Mouse (Mus musculus): ENCODE data around the gene Zzz3. TPM values are rescaled to one million over a fixed set of nuclear protein-coding genes. Genes with fewer than 3 reads are reported as not detected.

Gene Zzz3
- polyA plus RNA-seq, 2 experiments = 7.8 to 17.0 TPM

DNA sequence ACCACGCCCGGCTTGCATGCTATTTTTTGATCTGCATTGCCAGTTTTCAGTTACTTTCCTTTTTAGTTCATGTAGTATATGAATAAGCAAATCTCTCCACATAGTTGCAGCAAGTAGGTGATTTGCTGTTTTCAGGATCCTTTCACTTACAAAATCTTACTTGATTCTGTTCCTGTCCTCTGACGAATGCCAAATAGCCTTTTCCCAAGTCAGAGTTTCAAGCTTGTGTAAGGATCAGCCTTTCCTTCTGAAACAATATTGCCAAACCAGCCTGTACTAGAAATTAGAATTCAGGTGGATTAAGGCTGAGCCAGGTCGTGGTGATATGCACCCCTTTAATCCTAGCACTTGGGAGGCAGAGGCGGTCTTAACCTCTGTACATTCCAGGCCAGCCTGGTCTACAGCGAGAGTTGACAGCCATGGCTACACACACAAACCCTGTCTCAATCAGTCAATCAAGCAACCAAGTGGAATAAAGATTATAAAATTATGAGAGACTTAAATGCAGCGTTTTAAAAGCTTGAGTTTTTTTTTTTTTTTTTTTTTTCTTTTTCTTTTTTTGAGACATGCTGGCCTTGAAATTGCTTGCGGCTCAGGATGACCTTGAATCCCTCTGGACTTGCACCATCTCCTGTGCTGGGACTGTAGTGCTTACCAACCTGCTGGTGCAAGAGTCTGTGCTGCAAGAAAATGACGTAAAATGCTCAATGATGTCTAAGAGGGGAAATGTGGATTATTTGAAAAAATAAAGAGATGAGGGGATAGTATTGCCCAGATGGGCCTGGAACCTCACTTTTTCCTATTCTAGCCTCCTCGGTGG is 47.1 kb upstream of the Zzz3 start:
- TF ChIP-seq EP300 (IDR thresholded peaks at IDR 0.05; ENCODE audit: low read depth) (no peak), CTCF (IDR thresholded peaks at IDR 0.05; ENCODE audit: low read depth) (no peak)
- no peaks in the 10 kb centered on the region for H3K36me3 ChIP-seq (replicated peaks; ENCODE audit: control insufficient read depth, insufficient read depth, low read depth)
- ATAC-seq (ENCODE audit: insufficient read depth) (no peak), DNase-seq (ENCODE audit: low read depth in 3 of 3, low spot score in 3 of 3) (no peak)
- H3K27ac ChIP-seq = no peak overlapping the region
- H3K4me1 ChIP-seq (replicated peaks; ENCODE audit: control insufficient read depth in 2 of 2, insufficient read depth in 2 of 2, low read length in 1 of 2) = peaks cover 12 to 31% of the 10 kb centered on the region in 2 experiments
- H3K4me2 ChIP-seq (ENCODE audit: low read depth) = peak overlapping the region; percentile 76
- no peaks in the 10 kb centered on the region for H3K27me3 ChIP-seq (ENCODE audit: control insufficient read depth, insufficient read depth, low read length)
- WGBS (ENCODE audit: insufficient replicate concordance) = 79% methylated on average over 10 of the region's 10 CpGs
- H3K4me3 ChIP-seq (ENCODE audit: insufficient read depth in 1 of 2, low read depth in 2 of 2, low read length in 2 of 2) = peak overlapping the region in 1 of 2 experiments; percentile 75; a peak in 1 of 4 replicates
- no peaks in the 10 kb centered on the region for H3K9me3 ChIP-seq (ENCODE audit: control insufficient read depth, low read length)
- H3K9ac ChIP-seq (replicated peaks) = no peak overlapping the region

DNA sequence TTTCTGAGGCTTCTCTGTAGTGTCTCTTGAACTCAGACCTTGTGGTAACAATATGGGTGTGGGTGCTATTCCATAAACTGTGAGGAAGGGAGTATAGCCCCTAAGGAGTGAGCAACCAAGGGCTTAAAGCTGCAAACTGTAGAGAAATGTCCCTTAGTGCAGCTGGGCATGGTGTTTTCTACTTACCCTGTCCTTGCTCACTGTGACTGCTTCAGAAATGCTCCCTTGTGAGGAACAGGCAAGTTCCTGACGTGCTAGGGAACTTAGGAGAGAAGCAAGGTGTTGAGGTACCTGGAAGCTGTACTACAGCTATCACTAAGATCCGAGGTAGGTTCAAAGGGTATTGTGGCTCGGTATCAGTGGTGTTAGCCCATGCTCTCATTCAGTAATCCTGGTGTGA is 44.8 kb upstream of the Zzz3 start:
- Histone ChIP-seq H3K9me3 (ENCODE audit: control insufficient read depth, low read length) (no peaks in the 10 kb centered on the region), H3K4me3 (ENCODE audit: insufficient read depth in 1 of 2, low read depth in 2 of 2, low read length in 2 of 2) (no peak overlapping the region), H3K27me3 (ENCODE audit: control insufficient read depth, insufficient read depth, low read length) (no peaks in the 10 kb centered on the region), H3K9ac (replicated peaks) (no peak overlapping the region), H3K36me3 (replicated peaks; ENCODE audit: control insufficient read depth, insufficient read depth, low read depth) (no peaks in the 10 kb centered on the region), H3K27ac (no peak overlapping the region), H3K4me2 (ENCODE audit: low read depth) (no peak overlapping the region), H3K4me1 (replicated peaks; ENCODE audit: control insufficient read depth in 2 of 2, insufficient read depth in 2 of 2, low read length in 1 of 2) (peaks cover 14 to 34% of the 10 kb centered on the region in 2 experiments)
- TF ChIP-seq EP300 (IDR thresholded peaks at IDR 0.05; ENCODE audit: low read depth) (no peak), CTCF (IDR thresholded peaks at IDR 0.05; ENCODE audit: low read depth) (no peak)
- DNase-seq (ENCODE audit: low read depth in 3 of 3, low spot score in 3 of 3) = no peak
- no peak for ATAC-seq (ENCODE audit: insufficient read depth)
- 60% methylated on average over 3 of the region's 3 CpGs for WGBS (ENCODE audit: insufficient replicate concordance)

DNA sequence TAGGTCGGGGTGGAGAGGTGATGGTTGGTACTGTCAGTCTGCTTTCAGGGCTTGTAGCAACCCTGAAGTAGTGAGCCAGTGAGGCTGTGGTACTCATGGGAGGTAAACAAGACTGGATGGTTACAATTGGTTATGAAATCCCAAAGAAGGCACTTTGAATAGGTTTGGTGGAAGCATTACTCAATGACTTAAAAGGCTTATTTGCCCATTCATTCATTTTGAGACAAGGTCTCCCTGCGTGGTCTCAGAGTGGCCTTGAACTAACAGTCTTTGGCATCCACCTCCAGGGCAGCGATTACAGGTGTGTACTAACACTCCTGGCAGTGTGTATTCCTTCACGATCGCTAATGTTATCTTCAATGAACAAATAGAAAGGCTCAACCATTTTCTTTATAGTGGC is 44.3 kb upstream of the Zzz3 start:
- Histone ChIP-seq H3K27ac (no peak overlapping the region), H3K9me3 (ENCODE audit: control insufficient read depth, low read length) (no peaks in the 10 kb centered on the region), H3K4me3 (ENCODE audit: insufficient read depth in 1 of 2, low read depth in 2 of 2, low read length in 2 of 2) (no peak overlapping the region), H3K9ac (replicated peaks) (no peak overlapping the region), H3K4me2 (ENCODE audit: low read depth) (no peak overlapping the region), H3K4me1 (replicated peaks; ENCODE audit: control insufficient read depth in 2 of 2, insufficient read depth in 2 of 2, low read length in 1 of 2) (peaks cover 18 to 37% of the 10 kb centered on the region in 2 experiments), H3K27me3 (ENCODE audit: control insufficient read depth, insufficient read depth, low read length) (no peaks in the 10 kb centered on the region), H3K36me3 (replicated peaks; ENCODE audit: control insufficient read depth, insufficient read depth, low read depth) (no peaks in the 10 kb centered on the region)
- DNase-seq (ENCODE audit: low read depth in 3 of 3, low spot score in 3 of 3) = no peak
- TF ChIP-seq EP300 (IDR thresholded peaks at IDR 0.05; ENCODE audit: low read depth) (no peak), CTCF (IDR thresholded peaks at IDR 0.05; ENCODE audit: low read depth) (no peak)
- no peak for ATAC-seq (ENCODE audit: insufficient read depth)
- WGBS (ENCODE audit: insufficient replicate concordance) = 73% methylated on average over 5 of the region's 5 CpGs

DNA sequence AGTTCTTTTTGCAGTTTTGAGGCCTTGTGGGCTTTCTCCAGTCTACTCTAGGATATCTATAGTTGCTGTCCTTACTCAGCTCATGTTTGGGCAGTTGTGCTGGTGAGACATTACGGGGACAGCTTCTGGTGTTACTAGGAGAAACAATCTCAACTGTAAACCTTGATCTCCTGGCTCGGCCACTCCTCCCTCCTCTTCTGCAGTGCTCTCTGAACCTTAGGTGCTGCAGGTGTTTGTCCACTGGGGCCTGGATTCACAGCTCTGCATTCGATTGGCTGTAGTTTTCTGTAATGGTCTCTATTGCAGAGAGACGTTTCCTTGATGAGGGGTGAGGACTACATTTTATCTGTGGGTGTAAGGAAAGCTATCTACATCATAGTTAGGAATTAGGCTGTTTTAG is 43.0 kb upstream of the Zzz3 start:
- no peak for TF ChIP-seq CTCF (IDR thresholded peaks at IDR 0.05; ENCODE audit: low read depth)
- no peak for TF ChIP-seq EP300 (IDR thresholded peaks at IDR 0.05; ENCODE audit: low read depth)
- DNase-seq (ENCODE audit: low read depth in 3 of 3, low spot score in 3 of 3) (no peak), ATAC-seq (ENCODE audit: insufficient read depth) (no peak)
- H3K36me3 ChIP-seq (replicated peaks; ENCODE audit: control insufficient read depth, insufficient read depth, low read depth) = no peaks in the 10 kb centered on the region
- WGBS (ENCODE audit: insufficient replicate concordance) = 68% methylated on average over 4 of the region's 4 CpGs
- no peaks in the 10 kb centered on the region for H3K27me3 ChIP-seq (ENCODE audit: control insufficient read depth, insufficient read depth, low read length)
- H3K9ac ChIP-seq (replicated peaks) = no peak overlapping the region
- H3K27ac ChIP-seq = no peak overlapping the region
- H3K9me3 ChIP-seq (ENCODE audit: control insufficient read depth, low read length) = no peaks in the 10 kb centered on the region
- H3K4me2 ChIP-seq (ENCODE audit: low read depth) = no peak overlapping the region
- H3K4me1 ChIP-seq (replicated peaks; ENCODE audit: control insufficient read depth in 2 of 2, insufficient read depth in 2 of 2, low read length in 1 of 2) = peaks cover 18 to 35% of the 10 kb centered on the region in 2 experiments
- H3K4me3 ChIP-seq (ENCODE audit: insufficient read depth in 1 of 2, low read depth in 2 of 2, low read length in 2 of 2) = no peak overlapping the region

DNA sequence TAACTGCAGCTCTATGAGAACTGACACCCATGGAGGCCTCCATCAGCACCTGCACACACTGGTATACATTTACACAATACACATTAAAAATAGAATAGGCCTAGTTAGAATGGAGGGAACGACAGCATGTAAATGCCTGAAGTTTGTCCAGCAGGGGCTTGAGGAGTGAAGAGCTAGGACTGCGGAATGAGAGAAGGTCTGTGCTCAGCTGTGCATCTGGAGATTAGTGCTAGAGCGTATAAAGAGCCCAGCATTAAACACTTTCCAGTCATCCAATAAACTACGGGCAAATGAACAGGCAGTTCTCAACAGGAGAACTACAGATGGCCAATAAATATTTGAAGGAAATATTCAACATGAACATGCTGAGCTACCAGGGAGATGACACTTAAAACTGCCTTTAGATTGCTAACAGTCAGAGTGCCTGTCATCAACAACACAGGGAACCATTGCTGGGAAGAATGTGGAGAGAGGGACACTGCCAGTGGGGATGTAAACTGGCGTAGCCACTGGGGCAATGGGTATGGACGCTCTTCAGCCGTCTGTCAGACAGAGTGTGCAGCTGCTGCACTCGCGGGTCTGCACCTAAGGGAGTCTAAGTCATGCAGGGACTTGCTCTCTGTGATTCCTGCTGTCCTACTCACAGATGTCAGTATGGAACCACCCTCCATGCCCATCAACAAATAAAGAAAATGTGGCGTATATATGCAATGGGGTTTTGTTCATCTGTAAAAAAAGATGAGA is 41.7 kb upstream of the Zzz3 start:
- Histone ChIP-seq H3K9ac (replicated peaks) (no peak overlapping the region), H3K27me3 (ENCODE audit: control insufficient read depth, insufficient read depth, low read length) (no peaks in the 10 kb centered on the region), H3K4me1 (replicated peaks; ENCODE audit: control insufficient read depth in 2 of 2, insufficient read depth in 2 of 2, low read length in 1 of 2) (peaks cover 8 to 25% of the 10 kb centered on the region in 2 experiments), H3K4me2 (ENCODE audit: low read depth) (no peak overlapping the region), H3K36me3 (replicated peaks; ENCODE audit: control insufficient read depth, insufficient read depth, low read depth) (no peaks in the 10 kb centered on the region; the same call in 1 of the 2 replicates), H3K4me3 (ENCODE audit: insufficient read depth in 1 of 2, low read depth in 2 of 2, low read length in 2 of 2) (no peak overlapping the region), H3K27ac (no peak overlapping the region), H3K9me3 (ENCODE audit: control insufficient read depth, low read length) (no peaks in the 10 kb centered on the region)
- 83% methylated on average over 10 of the region's 10 CpGs for WGBS (ENCODE audit: insufficient replicate concordance)
- DNase-seq (ENCODE audit: low read depth in 3 of 3, low spot score in 3 of 3) (no peak), ATAC-seq (ENCODE audit: insufficient read depth) (no peak)
- TF ChIP-seq CTCF (IDR thresholded peaks at IDR 0.05; ENCODE audit: low read depth) (no peak), EP300 (IDR thresholded peaks at IDR 0.05; ENCODE audit: low read depth) (no peak)
